Mouse (Mus musculus) C2C12 (cell line): ENCODE results near the gene Nek11. TPM values are rescaled to one million over a fixed set of nuclear protein-coding genes. Genes with fewer than 3 reads are reported as not detected.

Source experiments
- H3K27me3 ChIP-seq: one replicate; pipeline ENCODE4 v1.6.1; 2011; ENCODE audit not compliant: control insufficient read depth, insufficient read depth, insufficient read length
- H3K36me3 ChIP-seq: one replicate; pipeline ENCODE4 v1.6.1; 2011; ENCODE audit not compliant: control insufficient read depth, insufficient read depth
- H3K4me3 ChIP-seq: one replicate; pipeline ENCODE4 v1.5.1; 2011; ENCODE audit warnings: mild to moderate bottlenecking, control low read depth; ENCODE audit not compliant: poor library complexity, insufficient read depth, severe bottlenecking
- H3K79me2 ChIP-seq: one replicate; pipeline ENCODE4 v1.6.1; 2011; ENCODE audit not compliant: control insufficient read depth, insufficient read depth
- H3K79me3 ChIP-seq: one replicate; pipeline ENCODE4 v1.6.1; 2011; ENCODE audit warnings: low read depth, control low read depth
- H3ac ChIP-seq: one replicate; pipeline ENCODE3; 2011; ENCODE audit warnings: low read depth; ENCODE audit not compliant: control insufficient read depth, insufficient read length
- CEBPB ChIP-seq: IDR thresholded peaks from one replicate; pipeline ENCODE4 v1.6.1; 2011; ENCODE audit warnings: low read depth, mild to moderate bottlenecking, control low read depth, moderate library complexity
- CTCF ChIP-seq: IDR thresholded peaks from one replicate; pipeline ENCODE4 v1.5.1; 2011; ENCODE audit not compliant: control insufficient read depth, insufficient read depth, insufficient read length
- FOSL1 ChIP-seq: IDR thresholded peaks from one replicate; pipeline ENCODE4 v1.8.0; 2011; ENCODE audit warnings: mild to moderate bottlenecking, low read length; ENCODE audit not compliant: poor library complexity, insufficient read depth, severe bottlenecking
- MAX ChIP-seq: IDR thresholded peaks from one replicate; pipeline ENCODE4 v1.6.1; 2011; ENCODE audit warnings: mild to moderate bottlenecking, control low read depth
- MYOD1 ChIP-seq: IDR thresholded peaks from one replicate; pipeline ENCODE4 v1.6.1; 2011; ENCODE audit warnings: low read depth; ENCODE audit not compliant: control insufficient read depth, insufficient read length
- MYOG ChIP-seq: IDR thresholded peaks from one replicate; pipeline ENCODE4 v1.6.1; 2011; ENCODE audit not compliant: control insufficient read depth, insufficient read length; ENCODE audit errors: extremely low read depth
- USF1 ChIP-seq: IDR thresholded peaks from one replicate; pipeline ENCODE4 v1.6.1; 2011; ENCODE audit warnings: low read depth, mild to moderate bottlenecking, control low read depth, moderate library complexity
- polyA plus RNA-seq: library from polyadenylated mRNA; unstranded; fragments of >200 nt; fragmentation: generic; extraction: Trizol; gene quantifications from one replicate; pipeline ENCODE4 v1.2.1, GENCODE M21; 2012; ENCODE audit warnings: missing spikeins

Nek11 gene
- polyA plus RNA-seq, 1 experiment: 0.05 TPM

DNA sequence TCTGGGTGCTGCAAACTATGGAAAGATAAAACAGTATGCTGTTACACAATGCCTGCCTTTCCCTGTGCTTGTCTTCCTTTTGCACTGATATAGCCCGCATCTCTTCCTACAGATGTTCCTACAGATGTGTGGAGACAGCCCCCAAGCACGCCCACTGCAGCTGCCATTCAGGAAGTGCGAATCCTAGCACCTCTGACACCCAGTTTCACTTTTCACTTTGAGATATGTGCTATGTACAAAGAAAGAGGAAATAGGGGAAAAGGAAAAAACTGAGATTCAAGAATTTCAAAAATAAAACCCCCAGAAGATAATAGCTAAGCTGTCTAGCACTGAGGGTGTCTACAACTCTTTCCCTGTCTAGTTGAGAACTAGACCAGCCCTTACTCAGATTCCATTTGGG is 208.6 kb downstream of the Nek11 start:
- Histone ChIP-seq H3K36me3 (no peaks in the 10 kb centered on the region), H3K79me3 (no peaks in the 10 kb centered on the region), H3K4me3 (no peak overlapping the region), H3ac (no peak overlapping the region), H3K27me3 (no peaks in the 10 kb centered on the region), H3K79me2 (no peaks in the 10 kb centered on the region)
- TF ChIP-seq MYOG: no peak

DNA sequence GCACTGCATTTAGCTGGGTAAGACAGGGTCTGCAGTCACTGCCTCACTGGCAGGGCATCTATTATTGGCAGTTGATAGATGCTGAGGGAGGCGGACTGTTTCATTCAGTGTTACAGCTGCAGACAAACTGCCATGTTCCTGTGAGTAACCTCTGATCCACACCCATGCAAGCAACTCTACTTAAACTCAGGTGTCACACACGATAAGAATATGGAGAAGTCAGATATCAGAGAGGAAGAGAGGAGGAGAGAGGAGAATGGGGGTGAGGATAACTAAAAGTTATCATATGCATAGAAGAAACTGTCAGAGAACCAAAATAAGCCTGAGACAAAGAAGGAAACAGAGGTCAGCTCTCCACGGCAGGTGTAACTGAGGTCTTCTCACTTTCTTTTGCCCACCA is 212.9 kb downstream of the Nek11 start:
- no peaks in the 10 kb centered on the region for H3K36me3 ChIP-seq
- TF ChIP-seq MYOD1: no peak
- TF ChIP-seq MAX: no peak
- TF ChIP-seq USF1: no peak
- TF ChIP-seq FOSL1: no peak
- TF ChIP-seq CEBPB: no peak
- TF ChIP-seq MYOG: no peak
- TF ChIP-seq CTCF: no peak
- no peak overlapping the region for H3K4me3 ChIP-seq
- no peak overlapping the region for H3ac ChIP-seq
- H3K27me3 ChIP-seq: no peaks in the 10 kb centered on the region
- H3K79me2 ChIP-seq: no peaks in the 10 kb centered on the region
- no peaks in the 10 kb centered on the region for H3K79me3 ChIP-seq

DNA sequence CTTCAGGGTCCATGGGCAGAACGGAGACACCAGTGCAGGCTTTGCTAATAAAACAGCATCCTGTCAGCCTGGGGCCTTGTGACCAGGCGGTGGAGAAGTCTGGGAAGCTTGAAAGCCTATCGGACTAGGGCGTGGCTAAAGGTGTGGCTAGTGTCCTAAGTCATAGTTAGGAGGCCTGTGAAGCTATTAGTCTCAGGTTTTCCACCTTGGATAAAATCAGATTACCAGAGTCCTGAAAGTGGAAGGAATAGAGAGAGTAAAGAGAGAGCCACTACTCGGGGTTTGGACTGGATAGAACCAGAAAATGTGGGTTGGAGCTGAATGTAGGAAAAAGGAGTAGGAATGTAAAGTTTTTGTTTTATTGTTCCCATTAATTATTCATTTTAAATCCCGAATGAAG is 250.3 kb downstream of the Nek11 start, which contains the start of gene 1700080E11Rik:
1700080E11Rik (minus strand) TSS at position 101 of the 400 bp plus-strand sequence.
- H3K4me3 ChIP-seq: no peak within 1 kb of the TSS

DNA sequence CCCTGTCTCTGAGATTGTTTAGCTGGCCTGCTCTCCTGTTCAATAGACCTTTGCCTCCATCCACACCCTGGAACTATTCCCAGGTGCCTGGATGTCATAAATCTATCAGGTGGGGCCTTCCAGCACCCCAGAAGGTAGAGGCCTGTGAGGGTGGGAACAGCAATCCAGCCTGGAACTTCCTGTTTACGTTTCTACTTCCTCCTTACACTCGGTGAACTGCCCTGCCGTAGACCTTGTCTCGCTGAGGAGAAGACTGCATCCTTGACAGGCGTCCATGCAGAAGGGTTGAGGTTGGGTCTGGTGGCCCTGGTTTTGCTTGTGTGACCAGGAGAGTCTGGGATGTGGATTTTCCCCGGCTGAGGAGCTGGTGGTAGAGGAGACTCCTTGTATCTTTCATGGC is 256.1 kb downstream of the Nek11 start:
- no peaks in the 10 kb centered on the region for H3K79me2 ChIP-seq
- no peaks in the 10 kb centered on the region for H3K79me3 ChIP-seq
- no peaks in the 10 kb centered on the region for H3K27me3 ChIP-seq
- H3K4me3 ChIP-seq: no peak overlapping the region
- no peak overlapping the region for H3ac ChIP-seq
- TF ChIP-seq MYOG (no peak), MAX (no peak)
- H3K36me3 ChIP-seq: no peaks in the 10 kb centered on the region

More for the DNA sequence above, 250.3 kb downstream of the Nek11 start, which contains the start of gene 1700080E11Rik:
- Histone ChIP-seq H3K36me3 (no peaks in the 10 kb centered on the region), H3K27me3 (no peaks in the 10 kb centered on the region), H3K79me2 (no peaks in the 10 kb centered on the region), H3ac (no peak within 1 kb of the TSS), H3K79me3 (no peaks in the 10 kb centered on the region)
- TF ChIP-seq CEBPB (no peak), MYOG (no peak), FOSL1 (no peak), CTCF (no peak), MYOD1 (no peak), USF1 (no peak), MAX (no peak)

GRCm38 (mm10) chr9:105136404-105136803 is 258.9 kb downstream of the Nek11 start:
- TF ChIP-seq MAX (no peak), MYOG (no peak), CTCF (no peak), USF1 (no peak), FOSL1 (no peak), CEBPB (no peak), MYOD1 (no peak)

GRCm38 (mm10) chr9:105134536-105134935 is 260.8 kb downstream of the Nek11 start:
- no peaks in the 10 kb centered on the region for H3K36me3 ChIP-seq
- no peaks in the 10 kb centered on the region for H3K79me3 ChIP-seq
- TF ChIP-seq CEBPB: no peak
- no peak for TF ChIP-seq FOSL1
- TF ChIP-seq MAX: no peak
- no peak for TF ChIP-seq MYOG
- TF ChIP-seq USF1: no peak
- TF ChIP-seq CTCF: no peak
- no peak for TF ChIP-seq MYOD1
- no peaks in the 10 kb centered on the region for H3K79me2 ChIP-seq
- H3ac ChIP-seq: no peak overlapping the region
- H3K27me3 ChIP-seq: no peaks in the 10 kb centered on the region
- H3K4me3 ChIP-seq: no peak overlapping the region

More at GRCm38 (mm10) chr9:105136404-105136803, 258.9 kb downstream of the Nek11 start:
- Histone ChIP-seq H3K79me2 (no peaks in the 10 kb centered on the region), H3K27me3 (no peaks in the 10 kb centered on the region), H3K36me3 (no peaks in the 10 kb centered on the region), H3K4me3 (no peak overlapping the region), H3K79me3 (no peaks in the 10 kb centered on the region), H3ac (no peak overlapping the region)
